Mouse (Mus musculus): ENCODE measurements at regions not wholly inside any gene's neighbourhood (a gene's known extent, or its start where the extent isn't known, plus 50 kb on each side); places are given as distances from the start of the nearest gene placed in this dataset.

DNA sequence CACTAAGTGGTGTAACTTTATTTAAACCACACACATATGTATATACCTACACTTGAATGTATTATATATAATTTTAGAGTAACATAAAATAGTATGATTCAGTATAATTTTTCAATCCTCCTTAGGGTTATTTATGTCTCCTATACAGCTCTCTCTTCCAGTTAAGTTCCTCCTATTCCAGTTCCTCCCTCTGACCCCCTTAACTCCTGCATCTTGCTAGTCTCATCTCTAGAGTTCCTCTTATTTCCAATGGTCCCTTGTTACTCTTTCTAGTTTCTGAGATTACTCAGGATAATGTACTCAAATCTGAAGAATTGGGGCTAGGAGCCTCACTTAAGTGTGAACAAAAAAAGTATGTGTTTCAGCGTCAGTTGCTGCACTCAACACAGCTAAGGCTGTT, 88.4 kb upstream of the Tex13c2 start:
- Histone ChIP-seq H3K4me1 (ENCODE audit: control insufficient read depth, insufficient read depth, low read length) (no peaks in the 10 kb centered on the region), H3K27me3 (ENCODE audit: control insufficient read depth, insufficient read depth, low read length) (no peaks in the 10 kb centered on the region), H3K79me2 (ENCODE audit: control insufficient read depth, insufficient read depth, low read length) (no peaks in the 10 kb centered on the region), H3K4me3 (ENCODE audit: insufficient read depth, low read depth, low read length) (no peak overlapping the region), H3K36me3 (ENCODE audit: control insufficient read depth, insufficient read depth, low read length) (no peaks in the 10 kb centered on the region), H3K27ac (replicated peaks; ENCODE audit: insufficient read depth, low read depth, low read length) (no peak overlapping the region), H3K9ac (ENCODE audit: low read depth, low read length) (no peak overlapping the region)
- no peak for TF ChIP-seq CTCF (IDR thresholded peaks at IDR 0.05; ENCODE audit: low read depth, low read length)
- no peak for TF ChIP-seq POLR2A (IDR thresholded peaks at IDR 0.05; ENCODE audit: extremely low read depth, insufficient read depth, low read length)
- WGBS, result 95% methylated on average over 1 of the region's 1 CpGs
- no peak for DNase-seq (ENCODE audit: extremely low read depth, low read depth, low spot score)

DNA sequence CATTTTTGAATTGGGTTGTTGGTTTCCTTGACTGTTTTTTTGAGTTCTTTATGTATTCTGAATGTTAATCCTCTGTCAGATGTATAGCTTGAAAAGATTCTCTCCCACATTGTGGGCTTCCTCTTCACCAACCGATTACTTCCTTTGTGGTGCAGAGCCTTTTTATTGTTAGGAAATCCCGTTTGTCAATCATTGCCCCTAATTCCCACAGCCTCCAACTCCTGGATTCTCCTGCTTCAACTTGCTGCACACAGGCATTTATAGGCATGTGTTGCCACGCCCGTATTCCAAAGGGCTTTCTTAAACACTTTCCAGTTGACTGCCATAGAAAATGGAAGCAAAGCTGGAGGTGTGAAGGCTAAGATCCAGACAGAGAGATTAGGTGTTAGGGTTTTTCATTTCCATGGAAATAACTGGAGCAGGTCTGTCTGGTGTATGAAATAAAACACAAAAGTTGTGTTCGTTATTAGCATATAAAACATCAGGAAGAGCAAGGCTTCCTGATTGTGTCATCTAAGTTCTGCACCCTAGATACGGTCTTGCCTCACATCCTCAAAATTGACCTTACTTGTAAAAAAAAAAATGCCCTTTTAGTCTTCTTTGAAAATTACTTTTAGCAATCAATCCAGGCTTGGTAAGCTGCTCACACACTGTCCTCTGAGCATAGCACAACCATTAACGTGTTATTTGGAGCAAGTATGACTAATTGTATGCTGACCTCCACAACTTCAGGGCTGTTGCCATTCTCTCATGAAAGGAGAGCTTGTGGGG, 87.7 kb upstream of the Tex13c2 start:
- no peaks in the 10 kb centered on the region for H3K36me3 ChIP-seq (ENCODE audit: control insufficient read depth, insufficient read depth, low read length)
- H3K4me3 ChIP-seq (ENCODE audit: insufficient read depth, low read depth, low read length), result no peak overlapping the region
- no peak overlapping the region for H3K27ac ChIP-seq (replicated peaks; ENCODE audit: insufficient read depth, low read depth, low read length)
- no peak overlapping the region for H3K9ac ChIP-seq (ENCODE audit: low read depth, low read length)
- DNase-seq (ENCODE audit: extremely low read depth, low read depth, low spot score), result no peak
- TF ChIP-seq POLR2A (IDR thresholded peaks at IDR 0.05; ENCODE audit: extremely low read depth, insufficient read depth, low read length) (no peak), CTCF (IDR thresholded peaks at IDR 0.05; ENCODE audit: low read depth, low read length) (no peak)
- H3K27me3 ChIP-seq (ENCODE audit: control insufficient read depth, insufficient read depth, low read length), result no peaks in the 10 kb centered on the region
- 71% methylated on average over 7 of the region's 7 CpGs for WGBS
- H3K79me2 ChIP-seq (ENCODE audit: control insufficient read depth, insufficient read depth, low read length), result no peaks in the 10 kb centered on the region
- H3K4me1 ChIP-seq (ENCODE audit: control insufficient read depth, insufficient read depth, low read length), result no peaks in the 10 kb centered on the region

DNA sequence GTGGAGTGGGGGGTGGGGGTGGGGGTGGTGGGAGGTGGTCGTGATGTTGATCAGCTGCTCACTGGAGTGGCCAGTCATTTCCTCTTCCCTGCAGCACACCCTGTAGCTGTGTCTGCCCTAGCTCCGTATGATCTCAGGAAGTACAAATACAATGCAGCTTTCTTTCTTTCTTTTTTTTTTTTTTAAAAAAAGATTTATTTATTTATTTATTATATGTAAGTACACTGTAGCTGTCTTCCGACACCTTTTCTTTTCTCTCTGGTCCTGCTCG, 87.2 kb upstream of the Tex13c2 start:
- TF ChIP-seq CTCF (IDR thresholded peaks at IDR 0.05; ENCODE audit: low read depth, low read length) (no peak), POLR2A (IDR thresholded peaks at IDR 0.05; ENCODE audit: extremely low read depth, insufficient read depth, low read length) (no peak)
- 74% methylated on average over 4 of the region's 4 CpGs for WGBS

DNA sequence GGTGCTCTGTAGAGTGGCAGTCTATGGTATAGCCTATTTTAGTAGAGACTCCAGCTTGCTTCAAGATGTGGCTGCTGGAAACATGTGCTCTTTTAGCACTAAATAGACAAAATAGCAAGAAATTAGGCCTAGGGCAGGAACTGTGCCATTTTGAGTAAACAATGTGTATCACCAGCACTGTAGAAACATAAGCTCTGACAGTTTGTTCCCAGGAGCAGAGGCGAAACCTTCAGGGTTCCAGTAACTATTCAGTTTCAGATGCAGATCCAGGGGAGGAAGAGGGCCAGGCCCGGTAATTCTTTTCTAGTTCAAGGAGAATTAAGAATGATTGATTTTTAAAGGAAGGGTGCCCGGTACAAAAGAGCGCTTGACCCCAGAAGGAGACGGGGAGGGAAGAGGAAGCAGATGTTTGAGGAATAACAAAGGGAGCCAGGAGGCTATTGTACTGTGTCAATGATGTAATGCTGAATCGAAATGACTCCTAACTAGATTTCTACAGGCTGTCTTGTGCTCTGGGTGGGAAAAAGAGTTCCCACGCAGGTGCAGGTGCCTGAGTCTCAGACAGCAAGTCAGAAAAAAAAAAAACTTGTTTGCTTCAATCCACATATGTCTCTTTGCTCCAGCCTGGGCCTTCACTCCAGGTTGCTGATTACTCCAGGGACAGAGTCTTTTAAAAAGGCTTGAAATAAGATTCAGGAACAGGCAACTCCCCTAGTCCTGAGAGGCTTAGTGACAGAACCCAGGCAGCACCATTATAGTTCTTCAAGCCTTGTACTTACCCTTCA, 57.4 kb upstream of the Tex13c2 start:
- Histone ChIP-seq H3K4me1 (ENCODE audit: control insufficient read depth, insufficient read depth, low read length) (no peaks in the 10 kb centered on the region), H3K36me3 (ENCODE audit: control insufficient read depth, insufficient read depth, low read length) (no peaks in the 10 kb centered on the region), H3K4me3 (ENCODE audit: insufficient read depth, low read depth, low read length) (no peak overlapping the region), H3K9ac (ENCODE audit: low read depth, low read length) (no peak overlapping the region), H3K27me3 (ENCODE audit: control insufficient read depth, insufficient read depth, low read length) (no peaks in the 10 kb centered on the region), H3K79me2 (ENCODE audit: control insufficient read depth, insufficient read depth, low read length) (no peaks in the 10 kb centered on the region), H3K27ac (replicated peaks; ENCODE audit: insufficient read depth, low read depth, low read length) (no peak overlapping the region)
- no peak for DNase-seq (ENCODE audit: extremely low read depth, low read depth, low spot score)
- TF ChIP-seq POLR2A (IDR thresholded peaks at IDR 0.05; ENCODE audit: extremely low read depth, insufficient read depth, low read length) (no peak), CTCF (IDR thresholded peaks at IDR 0.05; ENCODE audit: low read depth, low read length) (no peak)
- 58% methylated on average over 7 of the region's 7 CpGs for WGBS

More for the DNA sequence above, 87.2 kb upstream of the Tex13c2 start:
- Histone ChIP-seq H3K9ac (ENCODE audit: low read depth, low read length) (no peak overlapping the region), H3K4me1 (ENCODE audit: control insufficient read depth, insufficient read depth, low read length) (no peaks in the 10 kb centered on the region), H3K27ac (replicated peaks; ENCODE audit: insufficient read depth, low read depth, low read length) (no peak overlapping the region), H3K27me3 (ENCODE audit: control insufficient read depth, insufficient read depth, low read length) (no peaks in the 10 kb centered on the region), H3K79me2 (ENCODE audit: control insufficient read depth, insufficient read depth, low read length) (no peaks in the 10 kb centered on the region), H3K36me3 (ENCODE audit: control insufficient read depth, insufficient read depth, low read length) (no peaks in the 10 kb centered on the region), H3K4me3 (ENCODE audit: insufficient read depth, low read depth, low read length) (no peak overlapping the region)
- no peak for DNase-seq (ENCODE audit: extremely low read depth, low read depth, low spot score)

All from liver, adult 2 months (tissue).